Mouse (Mus musculus): ENCODE measurements around the gene Arhgap29. TPM values are rescaled to one million over a fixed set of nuclear protein-coding genes. Genes with fewer than 3 reads are reported as not detected.

Gene Arhgap29
- total and polyA plus RNA-seq, 2 experiments from 2014 or later, result 12.8 to 35.9 TPM

DNA sequence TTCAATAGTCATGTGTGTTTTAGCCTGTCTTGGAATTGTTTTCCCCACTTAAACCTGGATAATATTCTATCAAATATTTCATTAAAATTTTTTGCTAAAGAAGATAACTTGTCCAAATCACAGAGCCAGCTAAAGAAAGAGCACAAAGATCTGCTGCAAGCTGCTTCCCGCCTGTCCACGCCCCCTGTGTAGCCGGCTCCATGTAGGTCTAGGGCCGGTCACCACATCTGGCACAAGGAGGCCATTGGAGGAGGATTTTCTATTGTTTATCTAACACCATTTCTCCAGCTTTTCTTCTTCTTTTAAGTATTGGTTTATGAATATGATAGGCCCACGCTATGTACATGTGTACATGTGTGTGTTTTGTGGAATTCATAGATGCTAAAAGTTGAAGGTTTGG is 38.9 kb upstream of the Arhgap29 start:
- H3K27ac ChIP-seq (ENCODE audit: low read depth, low read length), result no peak overlapping the region
- H3K27me3 ChIP-seq (ENCODE audit: insufficient read depth, low read length), result no peaks in the 10 kb centered on the region
- H3K9me3 ChIP-seq (ENCODE audit: low read length), result no peaks in the 10 kb centered on the region
- 86% methylated on average over 5 of the region's 5 CpGs for WGBS
- no peak overlapping the region for H3K4me3 ChIP-seq (ENCODE audit: low read depth, low read length)
- no peak overlapping the region for H3K9ac ChIP-seq
- H3K4me1 ChIP-seq (ENCODE audit: insufficient read depth), result no peaks in the 10 kb centered on the region
- no peaks in the 10 kb centered on the region for H3K36me3 ChIP-seq (ENCODE audit: insufficient read depth)
- H3K4me2 ChIP-seq (ENCODE audit: low read depth), result no peak overlapping the region
- DNase-seq (no peak), ATAC-seq (no peak)
- TF ChIP-seq CTCF (IDR thresholded peaks at IDR 0.05; ENCODE audit: low read depth), result no peak

- no peak for ATAC-seq
- H3K27me3 ChIP-seq (ENCODE audit: insufficient read depth, low read length), result no peaks in the 10 kb centered on the region
- DNase-seq, result no peak
- no peaks in the 10 kb centered on the region for H3K36me3 ChIP-seq (ENCODE audit: insufficient read depth)
- H3K4me1 ChIP-seq (ENCODE audit: insufficient read depth), result no peaks in the 10 kb centered on the region
- no peak for TF ChIP-seq CTCF (IDR thresholded peaks at IDR 0.05; ENCODE audit: low read depth)
- no peaks in the 10 kb centered on the region for H3K9me3 ChIP-seq (ENCODE audit: low read length)
- WGBS, result 53% methylated on average over 13 of the region's 13 CpGs
- 0 out of 2 replicates have a peak overlapping the region, but pooled peaks have one; percentile 40 for H3K27ac ChIP-seq (ENCODE audit: low read depth, low read length)
- no peak overlapping the region for H3K9ac ChIP-seq
- H3K4me3 ChIP-seq (ENCODE audit: low read depth, low read length), result no peak overlapping the region
- no peak overlapping the region for H3K4me2 ChIP-seq (ENCODE audit: low read depth)
Measured at GRCm38 (mm10) chr3:121914459-121915185, 37.7 kb upstream of the Arhgap29 start.

- Histone ChIP-seq H3K4me3 (ENCODE audit: low read depth, low read length) (no peak overlapping the region), H3K36me3 (ENCODE audit: insufficient read depth) (no peaks in the 10 kb centered on the region), H3K27me3 (ENCODE audit: insufficient read depth, low read length) (no peaks in the 10 kb centered on the region), H3K9ac (no peak overlapping the region), H3K27ac (ENCODE audit: low read depth, low read length) (0 out of 2 replicates have a peak overlapping the region, but pooled peaks have one; percentile 40), H3K4me1 (ENCODE audit: insufficient read depth) (no peaks in the 10 kb centered on the region), H3K4me2 (ENCODE audit: low read depth) (no peak overlapping the region), H3K9me3 (ENCODE audit: low read length) (no peaks in the 10 kb centered on the region)
- no peak for TF ChIP-seq CTCF (IDR thresholded peaks at IDR 0.05; ENCODE audit: low read depth)
- DNase-seq, result no peak
- ATAC-seq, result no peak
- 62% methylated on average over 6 of the region's 6 CpGs for WGBS
Measured at GRCm38 (mm10) chr3:121915191-121915590, 37.1 kb upstream of the Arhgap29 start.

- TF ChIP-seq CTCF (IDR thresholded peaks at IDR 0.05; ENCODE audit: low read depth), result no peak
- H3K27ac ChIP-seq (ENCODE audit: low read depth, low read length), result no peak overlapping the region
- no peak overlapping the region for H3K4me2 ChIP-seq (ENCODE audit: low read depth)
- no peaks in the 10 kb centered on the region for H3K27me3 ChIP-seq (ENCODE audit: insufficient read depth, low read length)
- no peaks in the 10 kb centered on the region for H3K36me3 ChIP-seq (ENCODE audit: insufficient read depth)
- DNase-seq (no peak), ATAC-seq (no peak)
- 86% methylated on average over 5 of the region's 5 CpGs for WGBS
- H3K9me3 ChIP-seq (ENCODE audit: low read length), result no peaks in the 10 kb centered on the region
- H3K4me1 ChIP-seq (ENCODE audit: insufficient read depth), result no peaks in the 10 kb centered on the region
- no peak overlapping the region for H3K9ac ChIP-seq
- H3K4me3 ChIP-seq (ENCODE audit: low read depth, low read length), result no peak overlapping the region
Measured at GRCm38 (mm10) chr3:121916802-121917532, 35.4 kb upstream of the Arhgap29 start.

- Histone ChIP-seq H3K4me2 (ENCODE audit: low read depth) (no peak overlapping the region), H3K9me3 (ENCODE audit: low read length) (no peaks in the 10 kb centered on the region), H3K27me3 (ENCODE audit: insufficient read depth, low read length) (no peaks in the 10 kb centered on the region), H3K27ac (ENCODE audit: low read depth, low read length) (no peak overlapping the region), H3K4me3 (ENCODE audit: low read depth, low read length) (no peak overlapping the region), H3K4me1 (ENCODE audit: insufficient read depth) (no peaks in the 10 kb centered on the region), H3K9ac (no peak overlapping the region), H3K36me3 (ENCODE audit: insufficient read depth) (no peaks in the 10 kb centered on the region)
- WGBS, result 86% methylated on average over 7 of the region's 7 CpGs
- TF ChIP-seq CTCF (IDR thresholded peaks at IDR 0.05; ENCODE audit: low read depth), result no peak
- no peak for DNase-seq
- no peak for ATAC-seq
Measured at GRCm38 (mm10) chr3:121917658-121918057, 34.7 kb upstream of the Arhgap29 start.

GRCm38 (mm10) chr3:121919961-121920360 is 32.4 kb upstream of the Arhgap29 start:
- H3K27ac ChIP-seq (ENCODE audit: low read depth, low read length), result no peak overlapping the region
- no peaks in the 10 kb centered on the region for H3K36me3 ChIP-seq (ENCODE audit: insufficient read depth)
- no peak for TF ChIP-seq CTCF (IDR thresholded peaks at IDR 0.05; ENCODE audit: low read depth)
- no peak overlapping the region for H3K9ac ChIP-seq
- no peak overlapping the region for H3K4me3 ChIP-seq (ENCODE audit: low read depth, low read length)
- ATAC-seq, result no peak
- H3K4me1 ChIP-seq (ENCODE audit: insufficient read depth), result no peaks in the 10 kb centered on the region
- H3K27me3 ChIP-seq (ENCODE audit: insufficient read depth, low read length), result no peaks in the 10 kb centered on the region
- H3K4me2 ChIP-seq (ENCODE audit: low read depth), result no peak overlapping the region
- WGBS, result 86% methylated on average over 5 of the region's 5 CpGs
- no peak for DNase-seq
- no peaks in the 10 kb centered on the region for H3K9me3 ChIP-seq (ENCODE audit: low read length)

DNA sequence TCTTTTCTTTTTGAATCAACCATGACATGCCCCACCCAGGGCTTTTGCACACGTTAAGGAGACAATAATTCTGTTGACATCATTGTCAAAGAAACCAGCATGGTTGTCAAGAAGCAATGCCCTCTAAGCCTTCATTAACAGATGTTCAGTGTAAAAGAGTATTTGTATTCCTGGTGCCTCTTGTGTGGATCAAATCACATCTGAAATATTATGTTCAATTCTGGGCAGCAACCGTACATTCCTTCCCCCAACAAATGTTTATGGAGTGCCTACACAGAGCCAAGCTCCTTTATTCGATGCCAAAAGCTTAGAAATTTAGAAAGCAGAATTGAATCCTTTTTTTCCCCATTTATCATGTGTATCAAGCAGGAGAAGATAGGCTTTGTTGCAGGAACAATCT is 31.6 kb upstream of the Arhgap29 start:
- ATAC-seq (no peak), DNase-seq (no peak)
- WGBS, result 61% methylated on average over 3 of the region's 3 CpGs
- Histone ChIP-seq H3K27me3 (ENCODE audit: insufficient read depth, low read length) (no peaks in the 10 kb centered on the region), H3K4me2 (ENCODE audit: low read depth) (no peak overlapping the region), H3K9me3 (ENCODE audit: low read length) (no peaks in the 10 kb centered on the region), H3K9ac (no peak overlapping the region), H3K4me1 (ENCODE audit: insufficient read depth) (no peaks in the 10 kb centered on the region), H3K36me3 (ENCODE audit: insufficient read depth) (no peaks in the 10 kb centered on the region), H3K4me3 (ENCODE audit: low read depth, low read length) (no peak overlapping the region), H3K27ac (ENCODE audit: low read depth, low read length) (no peak overlapping the region)
- TF ChIP-seq CTCF (IDR thresholded peaks at IDR 0.05; ENCODE audit: low read depth), result no peak

Measured in forebrain, postnatal 0 days (tissue).